Mouse (Mus musculus): Measurements from ENCODE around the gene Ints1.

- TF ChIP-seq CTCF (IDR thresholded peaks at IDR 0.05; ENCODE audit: control insufficient read depth, insufficient read depth, low read length) (no peak), POLR2A (IDR thresholded peaks at IDR 0.05; ENCODE audit: borderline replicate concordance, control insufficient read depth, low read depth, low read length) (peak; percentile 11; the same call in 1 of the 2 replicates)
Observed at GRCm38 (mm10) chr5:139797473-139798167, 22.1 kb upstream of the Ints1 start.

All from bone marrow, adult 2 months (tissue).